Mouse (Mus musculus): Measurements from ENCODE around the gene Spats2. TPM values are rescaled to one million over a fixed set of nuclear protein-coding genes. Genes with fewer than 3 reads are reported as not detected.
"Not testable (repeated sequence)": the region's sequence is repeated elsewhere in the genome, so short reads cannot be mapped to it uniquely, and the experiment has no call there.

The Spats2 gene
- polyA plus RNA-seq, 1 experiment = 0.19 TPM

GRCm38 (mm10) chr15:99225081-99225810 lies 99.5 kb downstream of the Spats2 start:
- Histone ChIP-seq H3K27me3 (ENCODE audit: control insufficient read depth) (peaks cover 100% of the 10 kb centered on the region), H3K4me1 (ENCODE audit: control insufficient read depth) (peaks cover 11% of the 10 kb centered on the region), H3K36me3 (ENCODE audit: control insufficient read depth) (no peaks in the 10 kb centered on the region), H3K4me3 (replicated peaks) (no peak overlapping the region), H3K9me3 (ENCODE audit: control insufficient read depth, low read length) (peaks cover 16% of the 10 kb centered on the region; the same call in 1 of the 2 replicates)
- no peak for TF ChIP-seq TAL1 (IDR thresholded peaks at IDR 0.05; ENCODE audit: low read length)
- no peak for TF ChIP-seq GATA1 (IDR thresholded peaks at IDR 0.05; ENCODE audit: low read length)

- H3K4me3 ChIP-seq (replicated peaks) = no peak overlapping the region
- peaks cover 95% of the 10 kb centered on the region for H3K27me3 ChIP-seq (ENCODE audit: control insufficient read depth)
- peaks cover 16% of the 10 kb centered on the region; the same call in 1 of the 2 replicates for H3K9me3 ChIP-seq (ENCODE audit: control insufficient read depth, low read length)
- H3K36me3 ChIP-seq (ENCODE audit: control insufficient read depth) = no peaks in the 10 kb centered on the region
- H3K4me1 ChIP-seq (ENCODE audit: control insufficient read depth) = peaks cover 11% of the 10 kb centered on the region
- TF ChIP-seq GATA1 (IDR thresholded peaks at IDR 0.05; ENCODE audit: low read length) (no peak), TAL1 (IDR thresholded peaks at IDR 0.05; ENCODE audit: low read length) (no peak)
Observed at GRCm38 (mm10) chr15:99226090-99226489, 100.4 kb downstream of the Spats2 start.

- Histone ChIP-seq H3K4me1 (ENCODE audit: control insufficient read depth) (peaks cover 2% of the 10 kb centered on the region), H3K9me3 (ENCODE audit: control insufficient read depth, low read length) (no peaks in the 10 kb centered on the region), H3K27me3 (ENCODE audit: control insufficient read depth) (peaks cover 69% of the 10 kb centered on the region), H3K4me3 (replicated peaks) (no peak overlapping the region), H3K36me3 (ENCODE audit: control insufficient read depth) (no peaks in the 10 kb centered on the region)
- TF ChIP-seq TAL1 (IDR thresholded peaks at IDR 0.05; ENCODE audit: low read length) (no peak), GATA1 (IDR thresholded peaks at IDR 0.05; ENCODE audit: low read length) (no peak)
Observed at GRCm38 (mm10) chr15:99231998-99232397, 106.3 kb downstream of the Spats2 start.

GRCm38 (mm10) chr15:99233719-99234118 lies 108.0 kb downstream of the Spats2 start:
- Histone ChIP-seq H3K36me3 (ENCODE audit: control insufficient read depth) (no peaks in the 10 kb centered on the region), H3K9me3 (ENCODE audit: control insufficient read depth, low read length) (no peaks in the 10 kb centered on the region), H3K27me3 (ENCODE audit: control insufficient read depth) (peaks cover 52% of the 10 kb centered on the region), H3K4me3 (replicated peaks) (no peak overlapping the region), H3K4me1 (ENCODE audit: control insufficient read depth) (peaks cover 2% of the 10 kb centered on the region)
- TF ChIP-seq GATA1 (IDR thresholded peaks at IDR 0.05; ENCODE audit: low read length) (no peak), TAL1 (IDR thresholded peaks at IDR 0.05; ENCODE audit: low read length) (no peak)

- no peak for TF ChIP-seq TAL1 (IDR thresholded peaks at IDR 0.05; ENCODE audit: low read length)
- no peak for TF ChIP-seq GATA1 (IDR thresholded peaks at IDR 0.05; ENCODE audit: low read length)
- Histone ChIP-seq H3K36me3 (ENCODE audit: control insufficient read depth) (no peaks in the 10 kb centered on the region), H3K27me3 (ENCODE audit: control insufficient read depth) (peaks cover 45% of the 10 kb centered on the region), H3K4me3 (replicated peaks) (no peak overlapping the region), H3K4me1 (ENCODE audit: control insufficient read depth) (peaks cover 2% of the 10 kb centered on the region), H3K9me3 (ENCODE audit: control insufficient read depth, low read length) (no peaks in the 10 kb centered on the region)
Observed at GRCm38 (mm10) chr15:99234326-99235010, 108.8 kb downstream of the Spats2 start.

GRCm38 (mm10) chr15:99238006-99238405 lies 112.3 kb downstream of the Spats2 start:
- Histone ChIP-seq H3K9me3 (ENCODE audit: control insufficient read depth, low read length) (no peaks in the 10 kb centered on the region), H3K4me3 (replicated peaks) (no peak overlapping the region), H3K36me3 (ENCODE audit: control insufficient read depth) (peaks cover 19% of the 10 kb centered on the region), H3K4me1 (ENCODE audit: control insufficient read depth) (no peaks in the 10 kb centered on the region), H3K27me3 (ENCODE audit: control insufficient read depth) (peaks cover 19% of the 10 kb centered on the region)
- TF ChIP-seq GATA1 (IDR thresholded peaks at IDR 0.05; ENCODE audit: low read length) = no peak
- no peak for TF ChIP-seq TAL1 (IDR thresholded peaks at IDR 0.05; ENCODE audit: low read length)

GRCm38 (mm10) chr15:99240129-99240528 lies 114.4 kb downstream of the Spats2 start:
- H3K36me3 ChIP-seq (ENCODE audit: control insufficient read depth) = peaks cover 39% of the 10 kb centered on the region
- TF ChIP-seq GATA1 (IDR thresholded peaks at IDR 0.05; ENCODE audit: low read length) (no peak), TAL1 (IDR thresholded peaks at IDR 0.05; ENCODE audit: low read length) (no peak)
- H3K27me3 ChIP-seq (ENCODE audit: control insufficient read depth) = peaks cover 3% of the 10 kb centered on the region; the same call in 1 of the 2 replicates

GRCm38 (mm10) chr15:99241249-99241648 lies 115.5 kb downstream of the Spats2 start:
- Histone ChIP-seq H3K4me1 (ENCODE audit: control insufficient read depth) (no peaks in the 10 kb centered on the region), H3K9me3 (ENCODE audit: control insufficient read depth, low read length) (no peaks in the 10 kb centered on the region), H3K4me3 (replicated peaks) (no peak overlapping the region), H3K36me3 (ENCODE audit: control insufficient read depth) (peaks cover 49% of the 10 kb centered on the region), H3K27me3 (ENCODE audit: control insufficient read depth) (no peaks in the 10 kb centered on the region)
- TF ChIP-seq GATA1 (IDR thresholded peaks at IDR 0.05; ENCODE audit: low read length) (no peak), TAL1 (IDR thresholded peaks at IDR 0.05; ENCODE audit: low read length) (no peak)

More at GRCm38 (mm10) chr15:99240129-99240528, 114.4 kb downstream of the Spats2 start:
- Histone ChIP-seq H3K9me3 (ENCODE audit: control insufficient read depth, low read length) (no peaks in the 10 kb centered on the region), H3K4me3 (replicated peaks) (no peak overlapping the region), H3K4me1 (ENCODE audit: control insufficient read depth) (no peaks in the 10 kb centered on the region)

- H3K4me3 ChIP-seq (replicated peaks) = no peak overlapping the region
- H3K36me3 ChIP-seq (ENCODE audit: control insufficient read depth) = peaks cover 57% of the 10 kb centered on the region
- no peaks in the 10 kb centered on the region for H3K4me1 ChIP-seq (ENCODE audit: control insufficient read depth)
- no peak for TF ChIP-seq GATA1 (IDR thresholded peaks at IDR 0.05; ENCODE audit: low read length)
- TF ChIP-seq TAL1 (IDR thresholded peaks at IDR 0.05; ENCODE audit: low read length) = no peak
- H3K27me3 ChIP-seq (ENCODE audit: control insufficient read depth) = no peaks in the 10 kb centered on the region
- no peaks in the 10 kb centered on the region for H3K9me3 ChIP-seq (ENCODE audit: control insufficient read depth, low read length)
Observed at GRCm38 (mm10) chr15:99242045-99242444, 116.3 kb downstream of the Spats2 start.

- Histone ChIP-seq H3K4me1 (ENCODE audit: control insufficient read depth) (peaks cover 16% of the 10 kb centered on the region), H3K36me3 (ENCODE audit: control insufficient read depth) (peaks cover 81% of the 10 kb centered on the region)
- not testable (repeated sequence) for H3K9me3 ChIP-seq (ENCODE audit: control insufficient read depth, low read length); H3K27me3 ChIP-seq (ENCODE audit: control insufficient read depth); H3K4me3 ChIP-seq (replicated peaks)
Observed at GRCm38 (mm10) chr15:99246736-99247135, 121.0 kb downstream of the Spats2 start.

Data from erythroblast, embryonic 14.5 days (primary cell).